Mouse (Mus musculus): ENCODE data around the gene Wnt11.

Gene Wnt11

DNA sequence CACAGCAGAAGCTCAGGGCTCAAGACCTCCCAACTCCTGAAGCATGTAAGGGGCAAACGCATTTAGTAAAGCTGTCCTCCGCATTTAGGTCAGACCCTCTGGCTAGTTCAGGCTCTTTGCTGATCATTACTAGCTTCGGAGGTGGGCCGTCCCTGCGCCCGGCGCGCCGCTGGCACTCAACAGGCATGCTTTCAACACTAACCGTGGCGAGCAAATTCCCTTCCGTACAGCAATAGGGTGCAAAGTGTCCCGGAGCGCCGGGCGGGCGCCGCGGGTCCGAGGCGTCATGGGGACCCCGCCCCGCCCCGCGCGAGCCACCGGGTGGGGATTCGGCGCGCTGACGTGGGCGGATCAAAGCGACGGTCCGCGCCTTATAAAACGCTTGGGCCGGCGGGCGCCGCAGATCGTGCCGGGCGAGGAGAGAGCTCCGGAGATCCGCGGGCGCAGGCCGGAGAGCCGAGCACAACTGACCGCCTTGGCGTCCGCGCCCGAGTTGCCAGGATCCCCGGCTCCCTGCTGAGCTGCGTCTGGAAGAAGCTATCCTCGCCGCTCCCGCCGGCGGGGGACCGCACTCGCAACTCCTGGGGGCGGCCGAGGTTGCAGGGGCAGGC lies at the start of gene Wnt11:
Gene Wnt11 (plus strand): TSS at position 402 of the 611 bp plus-strand sequence.
- TF ChIP-seq GATA4 (IDR thresholded peaks at IDR 0.05; ENCODE audit: insufficient replicate concordance, low read length) = no peak

DNA sequence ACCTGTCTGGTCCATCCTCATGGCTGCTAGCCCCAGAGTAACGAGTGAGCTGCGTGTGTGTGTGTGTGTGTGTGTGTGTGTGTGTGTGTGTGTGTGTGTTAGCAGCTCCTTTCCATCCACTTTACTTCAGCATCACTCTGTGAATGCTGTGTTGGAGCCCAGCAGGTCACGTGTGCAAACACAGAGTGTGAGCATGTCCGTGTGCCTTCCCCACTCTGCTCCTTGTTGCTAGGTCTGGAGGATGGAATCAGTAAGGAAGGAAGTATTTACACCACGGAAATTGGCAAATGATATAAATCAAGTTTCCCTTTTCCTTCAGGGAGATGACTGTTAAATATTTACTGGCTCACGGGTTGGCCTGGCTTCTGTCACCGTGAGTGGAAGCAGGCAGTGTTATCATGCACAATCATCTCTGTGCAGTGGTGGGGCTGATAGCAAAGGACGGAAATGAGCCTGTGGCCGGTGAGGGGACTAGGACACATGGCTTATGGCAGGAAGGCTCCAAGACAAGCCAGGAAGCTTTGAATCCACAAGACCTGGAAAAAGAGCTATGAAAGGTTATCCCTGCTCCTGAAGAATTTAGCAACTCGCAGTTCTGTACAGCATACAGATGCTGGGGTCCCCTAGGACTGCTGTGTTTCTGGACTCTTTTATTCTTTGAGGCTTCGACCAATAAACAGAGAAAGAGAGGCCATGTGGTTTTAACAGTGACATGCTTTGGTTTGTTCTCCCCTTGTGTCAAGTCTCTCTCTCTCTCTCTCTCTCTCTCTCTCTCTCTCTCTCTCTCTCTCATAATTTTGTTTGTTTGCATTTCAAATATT lies 47.9 kb upstream of the Wnt11 start:
- TF ChIP-seq GATA4 (IDR thresholded peaks at IDR 0.05; ENCODE audit: insufficient replicate concordance, low read length) = no peak

DNA sequence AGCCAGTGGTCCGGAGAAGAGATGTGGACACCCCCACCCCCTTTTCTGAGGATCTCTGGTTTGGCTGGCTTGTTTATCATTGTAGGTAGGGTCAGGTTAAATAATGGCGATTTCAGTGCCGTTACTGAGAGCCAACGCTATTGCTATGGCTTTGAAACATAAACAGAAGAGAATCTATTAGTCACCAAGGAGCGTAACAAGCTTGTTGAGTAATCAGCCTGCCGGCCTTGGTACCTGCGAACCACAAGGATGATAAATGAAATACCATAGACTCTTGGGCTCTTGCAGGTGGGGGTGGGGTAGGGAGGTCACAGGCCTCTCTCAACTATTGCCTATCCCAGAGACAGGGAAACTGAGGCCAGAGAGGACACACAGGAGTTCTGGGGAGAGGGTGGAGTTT lies 46.2 kb upstream of the Wnt11 start:
- TF ChIP-seq GATA4 (IDR thresholded peaks at IDR 0.05; ENCODE audit: insufficient replicate concordance, low read length) = no peak

DNA sequence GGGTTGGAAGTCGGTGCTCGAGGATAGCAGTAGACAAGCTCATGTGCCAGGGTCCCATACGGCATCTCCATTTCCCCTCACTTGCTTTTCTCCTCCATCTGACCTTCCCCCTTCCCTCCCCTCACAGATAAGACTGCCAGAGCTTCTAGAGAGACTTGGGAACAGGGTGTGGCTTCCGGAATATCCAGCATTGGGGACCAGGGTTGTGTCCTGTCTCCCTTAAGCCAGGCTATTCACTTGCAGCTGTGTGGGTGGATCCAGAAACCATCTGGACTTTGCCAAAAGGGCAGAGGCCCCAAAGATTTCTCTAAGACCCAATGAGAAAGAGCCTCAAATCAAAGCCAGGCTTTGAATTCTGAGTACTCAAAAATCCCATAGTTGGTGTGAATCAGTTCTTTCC lies 45.8 kb upstream of the Wnt11 start:
- TF ChIP-seq GATA4 (IDR thresholded peaks at IDR 0.05; ENCODE audit: insufficient replicate concordance, low read length) = no peak

DNA sequence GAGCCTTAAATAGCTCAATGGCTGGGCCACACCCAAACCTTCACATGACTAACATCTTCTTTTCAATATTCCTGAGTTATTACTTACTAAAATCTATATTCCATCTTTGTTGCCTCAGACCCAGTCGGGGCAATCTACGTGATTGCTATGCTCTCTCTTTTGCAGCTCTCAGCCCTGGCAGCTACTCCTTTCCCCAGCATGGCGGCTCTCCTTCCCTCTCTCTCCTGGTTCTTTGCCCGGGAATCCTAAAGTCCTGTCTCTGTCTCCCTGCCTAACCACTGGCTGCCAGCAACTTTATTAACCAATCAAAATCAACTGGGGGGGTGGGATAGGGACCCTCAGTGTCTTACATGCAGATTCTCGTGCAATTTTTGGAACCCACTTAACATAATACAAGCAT lies 43.0 kb upstream of the Wnt11 start:
- TF ChIP-seq GATA4 (IDR thresholded peaks at IDR 0.05; ENCODE audit: insufficient replicate concordance, low read length) = no peak

DNA sequence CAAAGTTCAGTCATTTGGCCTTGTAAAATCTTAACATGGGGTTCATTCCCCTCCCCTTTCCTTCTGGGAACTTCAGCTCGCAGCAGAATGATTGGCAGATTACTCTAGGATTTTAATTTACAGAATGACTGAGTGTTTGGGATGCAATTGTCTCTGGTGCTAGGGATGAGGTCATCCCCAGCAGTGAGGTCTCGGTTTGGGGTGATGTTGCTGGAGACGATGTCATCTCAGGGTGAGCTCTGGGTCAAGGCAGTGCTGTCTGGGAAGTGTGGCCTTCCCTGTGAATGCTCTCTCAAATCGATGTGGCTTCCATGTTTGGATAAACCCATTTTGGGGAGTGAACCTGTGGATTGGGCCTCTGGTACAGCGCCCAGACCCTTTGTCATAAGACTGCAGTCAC lies 41.1 kb upstream of the Wnt11 start:
- TF ChIP-seq GATA4 (IDR thresholded peaks at IDR 0.05; ENCODE audit: insufficient replicate concordance, low read length) = no peak

- no peak for TF ChIP-seq GATA4 (IDR thresholded peaks at IDR 0.05; ENCODE audit: insufficient replicate concordance, low read length)
Measured at GRCm38 (mm10) chr7:98794444-98794843, 40.5 kb upstream of the Wnt11 start.

DNA sequence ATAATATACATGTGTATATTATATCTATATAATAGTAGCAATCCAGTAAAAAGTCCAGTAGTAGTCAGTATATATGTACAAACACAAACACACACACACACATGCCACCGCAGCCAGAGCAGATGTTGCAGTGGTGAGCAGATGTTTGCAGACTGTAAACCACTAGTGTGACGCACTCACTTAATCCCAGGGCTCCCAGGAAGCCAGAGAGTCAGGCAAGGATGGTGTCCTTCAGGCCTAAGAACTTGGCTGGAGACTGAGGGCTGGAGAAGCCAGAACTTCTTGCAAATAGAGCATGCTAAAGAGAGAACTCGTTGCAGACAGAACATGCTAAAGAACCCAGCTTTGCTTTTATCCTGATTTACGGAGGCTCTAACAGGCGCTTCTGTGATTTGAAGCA lies 39.3 kb upstream of the Wnt11 start:
- TF ChIP-seq GATA4 (IDR thresholded peaks at IDR 0.05; ENCODE audit: insufficient replicate concordance, low read length) = no peak

DNA sequence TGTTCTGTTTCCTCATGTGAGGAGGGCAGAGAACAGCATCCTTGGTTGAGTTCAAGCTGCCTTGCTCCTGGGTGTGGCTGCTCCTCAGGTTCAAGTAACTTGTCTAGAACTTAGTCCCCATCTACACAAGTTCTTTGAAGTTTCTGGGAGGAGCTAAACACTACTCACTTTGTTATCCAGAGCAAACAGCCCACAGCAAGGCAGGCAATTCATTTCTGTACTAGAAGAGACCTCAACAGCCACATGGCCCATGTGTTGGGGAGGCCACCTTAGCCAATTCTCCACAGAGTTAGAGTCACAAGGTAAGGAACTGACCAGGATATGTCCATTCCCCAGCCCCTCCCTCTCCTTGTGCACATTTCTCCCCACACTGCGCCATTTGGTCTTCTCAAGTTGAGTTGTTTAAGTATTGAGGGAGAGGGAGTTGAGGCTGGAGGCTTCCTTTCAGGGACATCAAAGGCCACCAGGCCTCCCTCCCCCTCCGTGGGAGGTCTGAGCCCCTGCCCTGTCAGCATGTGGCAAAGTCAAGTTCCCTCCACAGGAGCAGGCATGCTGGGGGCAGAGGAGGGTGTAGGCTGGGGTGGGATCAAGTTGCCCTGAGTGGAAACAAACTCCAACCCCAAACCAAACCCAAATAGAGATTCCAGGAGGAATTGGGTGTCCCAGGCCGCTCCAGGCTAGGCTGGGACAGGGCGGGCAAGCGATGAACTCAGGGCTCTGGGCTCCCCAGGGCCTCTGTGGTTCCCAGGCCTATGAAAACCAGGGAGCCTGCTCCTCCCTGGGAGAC lies 37.4 kb upstream of the Wnt11 start:
- TF ChIP-seq GATA4 (IDR thresholded peaks at IDR 0.05; ENCODE audit: insufficient replicate concordance, low read length) = no peak

DNA sequence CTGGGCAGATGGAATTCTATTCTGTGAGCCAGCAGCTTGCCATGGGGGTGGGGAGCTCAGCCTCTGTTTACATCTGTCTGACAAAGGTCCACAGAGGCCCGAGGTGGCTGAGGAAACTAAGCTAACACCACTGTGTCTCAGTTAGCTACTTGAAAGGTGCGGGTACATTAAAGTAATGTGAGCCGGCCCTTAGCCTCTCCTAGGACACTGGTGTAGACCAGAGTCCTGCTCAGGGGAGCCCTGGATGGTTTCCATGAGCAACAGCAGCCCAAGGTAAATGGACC lies 36.8 kb upstream of the Wnt11 start:
- TF ChIP-seq GATA4 (IDR thresholded peaks at IDR 0.05; ENCODE audit: insufficient replicate concordance, low read length) = no peak

- TF ChIP-seq GATA4 (IDR thresholded peaks at IDR 0.05; ENCODE audit: insufficient replicate concordance, low read length) = no peak
Measured at GRCm38 (mm10) chr7:98800435-98800834, 34.5 kb upstream of the Wnt11 start.

DNA sequence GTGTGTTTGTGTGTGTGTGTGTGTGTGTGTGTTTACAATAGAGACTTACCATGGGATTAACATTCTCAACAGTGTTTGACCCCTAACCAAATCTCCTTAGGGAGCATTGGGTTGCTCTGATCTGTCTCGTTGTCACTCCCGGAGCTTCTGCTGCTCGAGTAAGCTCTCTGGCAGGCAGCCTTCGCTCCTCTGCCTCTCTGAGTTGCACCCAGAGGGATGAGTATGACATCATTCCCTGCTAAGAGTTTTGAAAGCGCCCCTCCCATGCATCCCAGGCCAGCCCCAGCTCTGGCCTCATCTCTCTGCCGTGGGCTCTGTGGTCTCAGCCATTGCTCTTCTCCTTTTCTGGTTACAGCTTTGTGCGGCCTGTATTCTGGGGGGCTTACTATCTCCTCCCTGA lies 33.8 kb upstream of the Wnt11 start:
- TF ChIP-seq GATA4 (IDR thresholded peaks at IDR 0.05; ENCODE audit: insufficient replicate concordance, low read length) = no peak

GRCm38 (mm10) chr7:98803181-98803580 lies 31.7 kb upstream of the Wnt11 start:
- no peak for TF ChIP-seq GATA4 (IDR thresholded peaks at IDR 0.05; ENCODE audit: insufficient replicate concordance, low read length)

GRCm38 (mm10) chr7:98804841-98805772 lies 29.8 kb upstream of the Wnt11 start:
- no peak for TF ChIP-seq GATA4 (IDR thresholded peaks at IDR 0.05; ENCODE audit: insufficient replicate concordance, low read length)

GRCm38 (mm10) chr7:98806961-98807360 lies 28.0 kb upstream of the Wnt11 start:
- TF ChIP-seq GATA4 (IDR thresholded peaks at IDR 0.05; ENCODE audit: insufficient replicate concordance, low read length) = no peak

All from liver, adult (tissue).